Mouse (Mus musculus) liver, postnatal 0 days (tissue): ENCODE data around the gene Slc25a43.

Experiments used
- CTCF ChIP-seq: sonication (generic); IDR thresholded peaks from 2 replicates; pipeline ENCODE4 v1.5.1; 2016; ENCODE audit warnings: antibody characterized with exemption, low read depth
- EP300 ChIP-seq: IDR thresholded peaks from 2 replicates; pipeline ENCODE4 v1.6.1; 2016; ENCODE audit warnings: antibody characterized with exemption, low read depth, mild to moderate bottlenecking

GRCm38 (mm10) chrX:36757796-36758472 is 14.5 kb downstream of the Slc25a43 start:
- TF ChIP-seq CTCF = no peak
- TF ChIP-seq EP300 = no peak
